Mouse (Mus musculus): ENCODE measurements around the gene 5031439G07Rik.

The 5031439G07Rik gene

GRCm38 (mm10) chr15:84987874-84988825, at the start of gene 5031439G07Rik:
5031439G07Rik (minus strand) TSS chr15:84988551.
- ChIA-PET POLR2A (interaction anchor here in 3 of 4 experiments (0.5 to 3.4 kb wide), 51 partner anchors 9 to 1839 kb away, joined by 3 to 40 read pairs (median 4); partner anchors contain the start of genes Nup50 (in 2 of the 3), Phf21b (in 2 of the 3), Gm29666 (in 1 of the 3) and Poldip3 (in 1 of the 3)), CTCF (interaction anchor here in 3 of 4 experiments (0.5 to 3.1 kb wide), 16 partner anchors 8 to 307 kb away, joined by 3 to 16 read pairs (median 5); no protein-coding TSS in a partner anchor)

DNA sequence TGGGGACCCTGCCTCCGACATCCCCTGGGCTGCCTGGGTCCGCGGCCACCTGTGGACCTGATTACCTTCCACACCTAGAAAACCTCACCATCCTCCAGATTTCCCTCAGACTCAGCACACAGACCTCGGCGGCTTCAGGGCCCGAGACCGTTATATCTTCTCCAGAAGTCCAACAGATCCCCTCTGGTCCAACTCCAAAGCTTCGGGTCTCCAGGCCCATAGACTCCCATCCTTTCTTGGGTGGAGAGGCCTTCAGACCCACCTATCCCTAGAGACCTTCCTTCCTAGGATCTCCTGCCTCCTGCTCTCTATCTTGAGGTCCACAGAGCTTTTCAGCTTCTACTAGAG, 49.0 kb upstream of the 5031439G07Rik start:
- CTCF ChIA-PET: interaction anchor here in 2 of 4 experiments (1.0 to 1.2 kb wide), 7 partner anchors 10 to 335 kb away, joined by 3 to 9 read pairs (median 3); no protein-coding TSS in a partner anchor
- POLR2A ChIA-PET: interaction anchor here in 3 of 4 experiments (0.6 to 3.6 kb wide), 33 partner anchors 8 to 774 kb away, joined by 3 to 17 read pairs (median 4); partner anchors contain the start of genes Nup50 (in 3 of the 3), 5031439G07Rik (in 2 of the 3), Cdpf1 (in 1 of the 3) and Fbln1 (in 1 of the 3)

GRCm38 (mm10) chr15:85036566-85037342, 48.4 kb upstream of the 5031439G07Rik start:
- CTCF ChIA-PET: interaction anchor here in 3 of 4 experiments (0.6 to 1.2 kb wide), 9 partner anchors 9 to 335 kb away, joined by 3 to 9 read pairs (median 4); no protein-coding TSS in a partner anchor

GRCm38 (mm10) chr15:85033916-85034315, 45.6 kb upstream of the 5031439G07Rik start:
- ChIA-PET CTCF (interaction anchor here in 3 of 4 experiments (0.5 to 1.2 kb wide), 8 partner anchors 8 to 476 kb away, joined by 3 to 7 read pairs (median 4); no protein-coding TSS in a partner anchor), POLR2A (interaction anchor here (0.5 to 1.7 kb wide), 16 partner anchors 9 to 876 kb away, joined by 3 to 8 read pairs (median 4); partner anchors contain the start of genes Upk3a (in 2 of the 4) and 5031439G07Rik (in 1 of the 4))

More at GRCm38 (mm10) chr15:85036566-85037342, 48.4 kb upstream of the 5031439G07Rik start:
- POLR2A ChIA-PET: interaction anchor here in 3 of 4 experiments (0.7 to 3.6 kb wide), 38 partner anchors 9 to 774 kb away, joined by 3 to 17 read pairs (median 4); partner anchors contain the start of genes Nup50 (in 3 of the 3), 5031439G07Rik (in 2 of the 3), Cdpf1 (in 1 of the 3) and Fbln1 (in 1 of the 3)

DNA sequence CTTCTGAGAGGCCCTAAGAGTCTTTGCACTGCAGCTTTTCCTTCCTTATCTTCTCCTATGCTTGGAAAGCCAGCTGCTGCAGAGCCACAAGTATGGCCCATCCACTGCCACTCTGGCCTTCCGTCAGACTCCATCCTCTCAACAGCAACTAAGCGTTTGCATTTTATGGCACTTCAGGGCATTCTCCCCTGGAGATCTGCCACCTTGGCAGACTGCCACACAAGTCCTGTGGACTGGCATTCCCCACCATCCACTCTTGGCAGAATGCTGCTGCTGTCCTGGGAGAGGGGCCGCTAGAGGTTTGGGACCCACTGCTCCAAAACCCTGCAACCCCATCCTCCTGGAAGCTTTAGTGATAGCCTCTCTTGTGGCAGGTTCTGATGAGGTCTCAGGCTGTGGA, 43.5 kb upstream of the 5031439G07Rik start:
- POLR2A ChIA-PET: no interaction called here

DNA sequence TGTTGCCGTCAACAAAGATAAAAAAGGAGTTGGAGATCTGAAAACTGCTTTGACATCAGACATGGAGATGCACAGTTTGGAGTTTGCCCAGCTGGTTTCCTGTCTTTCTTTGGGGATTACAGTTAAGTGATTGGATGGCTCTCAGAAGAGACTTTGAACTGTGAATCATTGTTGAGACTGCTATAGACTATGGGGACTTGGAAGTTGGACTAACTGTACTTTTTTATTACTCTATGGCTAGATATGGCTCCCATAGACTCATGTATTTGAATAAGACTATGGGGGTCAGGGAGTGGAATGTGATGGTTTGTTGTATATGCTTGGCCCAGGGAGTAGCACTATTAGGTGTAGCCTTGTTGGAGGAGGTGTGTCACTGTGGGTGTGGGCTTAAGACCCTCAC, 42.3 kb upstream of the 5031439G07Rik start:
- CTCF ChIA-PET: interaction anchor here in 2 of 4 experiments (1.1 to 1.8 kb wide), 3 partner anchors 12 to 139 kb away, joined by 3 to 8 read pairs (median 5); no protein-coding TSS in a partner anchor

More for the DNA sequence above, 43.5 kb upstream of the 5031439G07Rik start:
- CTCF ChIA-PET: no interaction called here

GRCm38 (mm10) chr15:85028648-85029047, 40.3 kb upstream of the 5031439G07Rik start, which contains the start of gene Fam118a:
Fam118a (plus strand) TSS chr15:85028948.
- ChIA-PET CTCF (interaction anchor here in 1 of 4 experiments (1.8 kb wide), 1 partner anchor 14 kb away, joined by 8 read pairs; no protein-coding TSS in a partner anchor), POLR2A (interaction anchor here in 1 of 4 experiments (1.9 kb wide), 1 partner anchor 9 kb away, joined by 6 read pairs; no protein-coding TSS in a partner anchor)

More for the DNA sequence above, 42.3 kb upstream of the 5031439G07Rik start:
- POLR2A ChIA-PET: interaction anchor here in 1 of 4 experiments (1.6 kb wide), 1 partner anchor 27 kb away, joined by 3 read pairs; no protein-coding TSS in a partner anchor

- POLR2A ChIA-PET: interaction anchor here in 2 of 4 experiments (0.5 to 1.9 kb wide), 4 partner anchors 9 to 40 kb away, joined by 3 to 8 read pairs (median 4); partner anchors contain the start of gene 5031439G07Rik (in 2 of the 2)
- CTCF ChIA-PET: interaction anchor here in 1 of 4 experiments (0.6 kb wide), 1 partner anchor 10 kb away, joined by 3 read pairs; no protein-coding TSS in a partner anchor
Observed at GRCm38 (mm10) chr15:85027740-85028139, 39.4 kb upstream of the 5031439G07Rik start.

- CTCF ChIA-PET: interaction anchor here in 1 of 4 experiments (0.6 kb wide), 1 partner anchor 238 kb away, joined by 4 read pairs; no protein-coding TSS in a partner anchor
- POLR2A ChIA-PET: interaction anchor here in 1 of 4 experiments (0.8 kb wide), 1 partner anchor 11 kb away, joined by 3 read pairs; no protein-coding TSS in a partner anchor
Observed at GRCm38 (mm10) chr15:85026197-85026596, 37.8 kb upstream of the 5031439G07Rik start.

- CTCF ChIA-PET: interaction anchor here in 1 of 4 experiments (0.5 kb wide), 1 partner anchor 26 kb away, joined by 4 read pairs; no protein-coding TSS in a partner anchor
- POLR2A ChIA-PET: interaction anchor here in 1 of 4 experiments (0.7 kb wide), 1 partner anchor 44 kb away, joined by 3 read pairs; no protein-coding TSS in a partner anchor
Observed at GRCm38 (mm10) chr15:85022211-85022610, 33.9 kb upstream of the 5031439G07Rik start.

- POLR2A ChIA-PET: interaction anchor here in 3 of 4 experiments (0.6 to 1.5 kb wide), 4 partner anchors 17 to 141 kb away, joined by 3 to 4 read pairs (median 3); no protein-coding TSS in a partner anchor
- CTCF ChIA-PET: interaction anchor here in 3 of 4 experiments (0.7 to 1.7 kb wide), 7 partner anchors 17 to 343 kb away, joined by 3 to 8 read pairs (median 4); no protein-coding TSS in a partner anchor
Observed at GRCm38 (mm10) chr15:85016951-85017664, 28.8 kb upstream of the 5031439G07Rik start, which contains the start of gene Upk3a. Upk3a (plus strand) TSS chr15:85017141.

DNA sequence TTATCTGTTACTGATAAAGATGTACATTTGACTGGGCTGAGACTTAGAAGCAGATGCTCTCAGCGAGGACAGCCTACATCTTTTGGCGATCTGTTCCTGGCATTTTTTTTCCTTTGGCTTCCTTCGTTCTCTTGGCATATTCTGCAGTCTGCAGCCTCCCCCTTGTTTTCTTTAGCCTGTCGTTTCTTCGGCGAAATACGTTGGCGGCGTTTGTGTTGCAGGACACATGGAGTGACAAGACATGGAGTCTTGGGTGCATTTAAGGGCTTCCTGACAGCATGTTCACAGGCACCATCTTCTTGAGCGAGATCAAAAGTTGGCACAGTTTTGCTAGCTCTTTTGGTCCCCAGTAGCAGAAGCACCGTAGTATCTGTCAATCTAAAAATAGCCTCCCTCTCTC, 27.4 kb upstream of the 5031439G07Rik start:
- ChIA-PET POLR2A (no interaction called here), CTCF (no interaction called here)

GRCm38 (mm10) chr15:85012662-85013054, 24.3 kb upstream of the 5031439G07Rik start:
- ChIA-PET CTCF (no interaction called here), POLR2A (no interaction called here)

- POLR2A ChIA-PET: interaction anchor here in 1 of 4 experiments (1.4 to 1.5 kb wide), 2 partner anchors 12 to 25 kb away, joined by 4 read pairs; no protein-coding TSS in a partner anchor
- CTCF ChIA-PET: interaction anchor here in 2 of 4 experiments (0.8 to 1.2 kb wide), 3 partner anchors 11 to 30 kb away, joined by 3 read pairs; no protein-coding TSS in a partner anchor
Observed at GRCm38 (mm10) chr15:85011895-85012661, 23.7 kb upstream of the 5031439G07Rik start.

GRCm38 (mm10) chr15:85009666-85010065, 21.3 kb upstream of the 5031439G07Rik start:
- ChIA-PET POLR2A (interaction anchor here in 2 of 4 experiments (0.8 to 1.1 kb wide), 3 partner anchors 11 to 33 kb away, joined by 3 read pairs; no protein-coding TSS in a partner anchor), CTCF (interaction anchor here in 1 of 4 experiments (0.9 kb wide), 1 partner anchor 264 kb away, joined by 3 read pairs; no protein-coding TSS in a partner anchor)

All from embryonic stem cell, embryonic (primary cell).